Mouse (Mus musculus): ENCODE measurements around the gene Mapk10.

The Mapk10 gene

DNA sequence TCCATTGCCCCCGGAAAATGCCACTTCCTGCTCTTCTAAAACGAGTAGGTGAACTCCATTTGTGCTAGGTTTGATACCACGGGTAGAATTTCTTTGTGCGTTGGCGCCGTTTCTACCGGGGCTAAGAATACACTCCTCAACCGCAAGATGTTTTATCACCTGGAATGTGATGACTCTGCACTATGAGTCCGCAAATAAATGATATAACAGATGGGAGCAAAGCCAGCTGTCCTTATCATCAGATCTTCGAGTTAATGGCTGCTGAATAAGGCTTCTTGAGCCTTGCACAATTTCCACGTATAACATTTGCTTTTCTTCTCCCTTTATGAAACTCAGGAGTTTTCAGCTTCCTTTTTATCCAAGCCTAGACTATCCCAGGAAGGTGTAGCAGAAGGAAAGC is 351.4 kb downstream of the Mapk10 start:
- CTCF ChIA-PET, result no interaction called here

- CTCF ChIA-PET, result no interaction called here
These were observed 353.1 kb downstream of the Mapk10 start for GRCm38 (mm10) chr5:102858047-102858446.

Measured in spleen, embryonic (tissue).